Mouse (Mus musculus) thymus, postnatal 14 days (tissue): ENCODE results near the gene Rnd2.
"Not testable (repeated sequence)": the region's sequence is repeated elsewhere in the genome, so short reads cannot be mapped to it uniquely, and the experiment has no call there.

Experiments used
- DNase-seq: peaks from one replicate; pipeline ENCODE4 v3.0.0; 2021

Gene Rnd2

DNA sequence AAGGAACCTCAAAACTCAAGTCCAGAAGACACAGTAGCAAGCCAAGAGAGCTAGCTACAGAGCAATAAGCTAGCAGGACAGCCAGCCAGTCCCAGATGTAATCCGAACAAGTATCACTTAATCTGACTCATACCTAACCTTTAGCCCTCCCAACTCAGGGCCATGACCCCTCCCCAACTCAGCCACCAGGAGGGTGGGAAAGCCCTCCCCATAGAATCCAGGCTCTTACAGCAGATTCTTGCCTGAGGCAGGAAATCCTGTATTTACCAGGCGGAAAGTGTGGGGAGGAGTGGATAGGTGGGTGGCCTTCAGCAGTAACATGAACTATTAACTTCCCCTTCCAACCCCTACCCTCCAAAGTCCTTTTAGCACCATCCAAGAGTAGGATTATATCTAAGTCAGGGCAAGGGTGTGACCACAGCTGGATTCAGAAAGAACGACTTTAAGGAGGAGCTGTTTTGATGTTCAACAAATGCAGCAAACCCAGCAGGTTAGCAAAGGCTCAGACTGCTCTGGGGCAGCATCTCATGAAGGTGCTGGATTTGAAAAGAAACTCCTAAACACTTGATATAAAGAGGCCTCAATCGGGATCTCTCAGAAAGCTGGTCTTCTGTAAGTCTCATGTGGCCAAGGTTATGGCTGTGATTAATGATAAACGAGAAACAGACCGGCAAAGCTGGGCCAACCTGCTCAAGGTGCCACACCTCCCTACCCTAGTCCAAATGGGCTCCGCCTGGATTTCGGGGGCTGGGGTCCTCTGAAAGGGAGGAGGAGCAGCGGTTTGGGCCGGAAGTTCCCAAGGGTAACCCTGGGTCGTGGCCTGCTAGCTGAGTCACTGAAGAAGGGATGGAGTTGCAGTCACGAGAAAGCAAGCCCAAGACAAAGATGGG, at the start of gene Rnd2:
TSS of gene Rnd2 (plus strand) at position 789 of the 890 bp plus-strand sequence.
- DNase-seq: no peak

- DNase-seq: no peak
Measured at GRCm38 (mm10) chr11:101415306-101415705, 49.5 kb upstream of the Rnd2 start.

DNA sequence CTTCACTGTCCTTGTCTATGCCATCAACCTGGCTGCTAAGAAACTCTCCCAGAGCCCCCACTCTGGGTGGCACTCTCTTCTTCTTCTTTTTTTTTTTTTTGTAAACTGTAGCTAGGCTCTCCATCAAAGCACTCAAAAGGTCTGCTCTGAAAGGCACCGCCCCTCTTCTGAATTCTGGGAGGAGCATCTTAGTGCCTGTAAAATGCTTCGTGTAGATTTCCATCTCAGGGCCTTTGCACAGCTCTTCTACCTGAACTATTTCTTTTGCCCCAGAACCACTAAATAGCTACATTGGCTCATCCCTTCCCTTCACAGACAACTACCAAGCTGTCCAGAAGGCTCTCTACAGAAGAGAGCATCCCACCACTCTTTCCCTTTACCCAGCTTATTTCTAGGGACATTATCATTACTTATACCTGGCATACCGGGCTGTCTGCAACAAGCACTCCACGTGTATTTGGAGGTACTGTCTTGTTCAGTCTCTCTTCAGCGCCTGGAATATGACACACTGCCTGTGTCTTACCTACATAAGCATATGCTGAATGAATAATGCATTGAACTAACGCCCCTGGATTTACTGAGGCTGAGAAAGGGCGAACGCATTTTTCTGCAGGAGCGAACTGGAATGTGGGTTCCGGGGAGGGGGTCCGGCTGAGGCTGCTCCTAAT, 48.2 kb upstream of the Rnd2 start:
- DNase-seq: peak; percentile 30

- DNase-seq: peak; percentile 93
Measured at GRCm38 (mm10) chr11:101417101-101417855, 47.5 kb upstream of the Rnd2 start, which contains the start of gene Aarsd1. Gene Aarsd1 (minus strand): TSS chr11:101417615.

DNA sequence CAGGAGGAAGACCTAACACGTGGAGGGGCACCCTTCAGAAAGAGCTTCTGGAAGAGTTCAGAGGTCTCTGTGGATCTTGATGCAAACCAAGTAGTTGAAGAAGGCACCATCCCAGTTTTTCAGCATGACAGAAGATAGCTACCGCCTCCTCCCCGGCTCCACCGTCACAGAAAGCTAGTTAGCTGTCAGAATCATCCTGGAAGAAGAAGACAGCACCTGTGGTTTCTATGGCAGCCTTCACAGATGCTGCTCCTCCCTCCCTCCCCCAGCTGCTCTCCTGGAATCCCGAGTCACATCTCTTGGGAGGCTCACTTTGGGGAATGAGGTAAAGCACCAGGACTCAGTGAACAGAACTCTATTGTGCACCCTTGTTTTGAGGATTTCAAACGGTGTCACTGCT, 45.8 kb upstream of the Rnd2 start:
- no peak for DNase-seq

GRCm38 (mm10) chr11:101419610-101420009, 45.2 kb upstream of the Rnd2 start:
- DNase-seq: no peak

GRCm38 (mm10) chr11:101420148-101420547, 44.7 kb upstream of the Rnd2 start:
- DNase-seq: no peak

DNA sequence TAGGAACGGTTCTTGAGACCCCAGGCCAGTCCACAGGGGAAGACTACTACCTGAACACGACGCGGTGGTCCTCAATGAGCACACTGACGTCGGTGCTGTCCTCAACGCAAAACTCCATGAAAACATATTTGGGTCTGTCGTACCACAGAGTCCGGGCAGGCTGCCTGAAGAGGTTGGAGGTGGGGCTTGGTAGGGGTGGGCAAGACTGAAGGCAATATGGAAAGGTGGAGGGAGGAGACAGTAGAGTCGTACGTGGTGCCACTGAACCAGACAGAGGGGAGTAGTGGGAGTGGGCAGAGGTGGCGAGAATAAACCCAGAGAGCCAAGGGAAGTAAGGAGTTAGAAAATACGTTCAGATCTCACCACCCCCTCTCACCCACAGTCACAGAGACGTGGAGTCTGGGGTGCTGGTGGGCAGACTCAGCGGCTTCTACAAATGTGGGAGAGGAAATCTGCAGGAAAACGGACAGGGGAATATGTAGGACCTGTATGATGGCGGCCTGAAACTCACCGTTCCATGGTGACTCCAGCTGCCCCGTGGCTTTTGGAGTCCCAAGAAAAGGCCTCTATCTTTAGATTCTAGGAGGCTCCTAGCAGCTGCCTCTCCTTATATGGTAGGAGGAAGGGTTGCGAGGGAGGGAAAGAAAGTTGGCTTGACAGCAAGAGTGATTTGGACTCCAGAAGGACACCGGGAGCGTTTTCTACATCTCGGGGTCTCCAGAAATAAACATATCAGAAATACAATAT, 40.5 kb upstream of the Rnd2 start, which contains the start of gene Gm27029:
TSS of gene Gm27029 (minus strand) at position 692 of the 747 bp plus-strand sequence.
- peak; percentile 21 for DNase-seq

GRCm38 (mm10) chr11:101424925-101425813, 39.6 kb upstream of the Rnd2 start, which contains the start of the genes Rundc1 and Ptges3l:
Gene Rundc1 (plus strand): TSS chr11:101425085.
Gene Ptges3l (minus strand): TSS chr11:101425333.
- DNase-seq: peak; percentile 99

- no peak for DNase-seq
Measured at GRCm38 (mm10) chr11:101426165-101426564, 38.6 kb upstream of the Rnd2 start.

DNA sequence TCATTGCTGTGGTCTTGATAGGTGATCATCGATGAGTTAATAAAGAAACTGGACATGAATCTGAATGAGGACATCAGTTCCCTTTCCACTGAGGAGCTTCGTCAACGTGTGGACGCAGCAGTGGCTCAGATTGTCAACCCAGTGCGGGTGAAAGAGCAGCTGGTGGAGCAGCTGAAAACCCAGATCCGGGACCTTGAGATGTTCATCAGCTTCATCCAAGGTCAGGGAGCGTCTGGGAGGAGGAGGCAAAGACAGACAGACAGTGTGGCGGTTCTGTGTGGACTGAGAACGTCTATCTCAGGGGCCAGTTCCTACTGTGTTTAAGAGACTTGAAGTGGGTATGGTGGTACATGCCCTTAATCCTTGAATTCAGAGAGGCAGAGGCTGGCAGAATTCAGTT, 33.5 kb upstream of the Rnd2 start:
- DNase-seq: no peak

DNA sequence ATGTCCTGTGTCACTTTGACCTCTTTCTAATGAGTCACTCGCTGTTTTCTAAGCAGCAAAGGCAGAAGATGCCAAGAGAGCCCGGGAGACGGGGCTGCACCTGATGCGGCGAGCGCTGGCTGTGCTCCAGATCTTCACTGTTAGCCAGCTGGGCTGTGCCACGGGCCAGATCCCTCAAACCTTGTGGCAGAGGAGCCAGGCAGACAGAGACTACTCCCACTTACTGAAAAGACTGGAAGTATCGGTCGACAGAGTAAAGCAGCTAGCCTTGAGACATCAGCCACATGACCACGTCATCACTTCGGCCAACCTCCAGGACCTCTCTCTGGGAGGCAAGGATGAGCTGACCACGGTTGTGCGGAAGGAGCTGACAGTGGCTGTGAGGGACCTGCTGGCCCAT, 31.4 kb upstream of the Rnd2 start:
- no peak for DNase-seq

GRCm38 (mm10) chr11:101435831-101436230, 29.0 kb upstream of the Rnd2 start:
- no peak for DNase-seq

- DNase-seq: no peak
Measured at GRCm38 (mm10) chr11:101436916-101437315, 27.9 kb upstream of the Rnd2 start.

DNA sequence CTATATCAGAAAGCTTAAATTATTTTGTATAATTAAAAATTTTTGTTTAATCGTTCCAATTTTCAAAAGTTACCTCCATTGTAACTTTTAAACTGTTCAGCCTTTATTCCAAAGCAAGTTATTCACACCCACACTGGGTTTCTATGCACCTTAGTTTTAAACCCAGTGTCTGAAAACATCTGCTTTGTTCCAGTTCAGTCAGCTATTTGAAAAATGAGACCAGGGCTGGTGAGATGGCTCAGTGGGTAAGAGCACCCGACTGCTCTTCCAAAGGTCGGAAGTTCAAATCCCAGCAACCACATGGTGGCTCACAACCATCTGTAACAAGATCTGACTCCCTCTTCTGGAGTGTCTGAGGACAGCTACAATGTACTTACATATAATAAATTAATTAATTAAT, 26.8 kb upstream of the Rnd2 start:
- not testable (repeated sequence) for DNase-seq

GRCm38 (mm10) chr11:101441450-101442126, 23.2 kb upstream of the Rnd2 start:
- not testable (repeated sequence) for DNase-seq

DNA sequence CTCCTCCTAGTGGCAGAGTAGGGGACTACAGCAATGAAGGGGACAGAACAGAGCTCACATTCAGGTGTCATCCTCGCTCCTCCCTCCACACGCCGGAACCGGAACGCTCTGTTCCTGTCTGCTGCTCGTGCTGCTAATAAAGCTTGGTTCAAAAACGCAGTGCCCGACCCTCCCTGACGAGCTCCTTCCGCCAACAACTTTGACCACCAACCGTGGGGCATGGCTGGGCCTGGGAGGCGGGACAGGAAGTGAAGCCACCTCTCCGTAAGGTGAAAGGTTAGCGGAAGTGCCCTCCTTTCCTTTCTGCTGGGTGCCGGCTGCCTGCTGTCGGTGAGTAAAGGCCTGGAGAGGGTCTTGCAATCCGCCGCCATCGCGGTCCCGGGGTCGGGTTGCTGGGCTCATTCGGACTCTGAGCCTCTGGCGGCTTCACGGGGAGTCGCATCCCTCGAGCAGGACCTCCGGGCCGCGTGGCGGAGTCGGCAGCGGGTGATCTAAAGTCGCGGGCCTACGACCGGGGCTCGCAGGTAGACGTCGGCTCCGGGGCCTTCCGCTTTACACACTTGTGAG, 22.6 kb upstream of the Rnd2 start, which contains the start of gene Rpl27:
TSS of gene Rpl27 (plus strand) at position 172 of the 567 bp plus-strand sequence.
- peak; percentile 97 for DNase-seq

- DNase-seq: no peak
Measured at GRCm38 (mm10) chr11:101442760-101443159, 22.0 kb upstream of the Rnd2 start.

DNA sequence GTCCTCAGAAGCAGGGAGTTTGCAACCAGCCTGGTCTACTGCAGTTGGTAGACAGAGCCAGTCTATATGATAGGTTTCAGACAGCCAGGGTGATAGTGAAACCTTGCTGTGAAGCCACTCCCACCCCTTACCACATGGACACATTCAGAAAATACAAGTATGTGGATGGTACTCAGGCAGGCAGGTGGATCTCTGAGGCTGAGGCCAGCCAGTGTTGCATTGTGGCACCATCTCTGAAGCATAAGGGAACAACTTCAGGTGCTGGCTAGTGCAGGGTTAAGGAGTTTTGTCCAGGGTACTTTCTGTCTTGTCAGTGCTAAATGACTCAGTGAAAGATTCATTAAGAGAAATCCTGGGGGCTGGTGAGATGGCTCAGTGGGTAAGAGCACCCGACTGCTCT, 18.5 kb upstream of the Rnd2 start:
- DNase-seq: no peak

DNA sequence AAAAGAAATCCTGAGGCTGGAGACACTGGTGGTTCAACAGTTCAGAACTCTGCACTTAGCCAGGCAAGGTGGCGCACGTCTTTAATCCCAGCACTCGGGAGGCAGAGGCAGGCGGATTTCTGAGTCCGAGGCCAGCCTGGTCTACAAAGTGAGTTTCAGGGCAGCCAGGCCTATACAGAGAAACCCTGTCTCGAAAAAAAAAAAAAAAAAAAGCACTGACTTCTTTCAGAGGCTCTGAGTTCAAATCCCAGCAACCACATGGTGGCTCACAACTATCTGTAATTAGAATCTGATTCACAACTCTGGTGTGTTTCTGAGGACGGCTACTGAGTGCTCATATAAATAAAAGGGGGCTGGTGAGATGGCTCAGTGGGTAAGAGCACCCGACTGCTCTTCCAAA, 17.9 kb upstream of the Rnd2 start:
- not testable (repeated sequence) for DNase-seq
